Mouse (Mus musculus): ENCODE measurements at regions not wholly inside any gene's neighbourhood (a gene's known extent, or its start where the extent isn't known, plus 50 kb on each side); places are given as distances from the start of the nearest gene placed in this dataset.

- no peak for DNase-seq (ENCODE audit: low read depth)
Measured at GRCm38 (mm10) chr9:113299900-113300299, 408.2 kb downstream of the Pdcd6ip start.

DNA sequence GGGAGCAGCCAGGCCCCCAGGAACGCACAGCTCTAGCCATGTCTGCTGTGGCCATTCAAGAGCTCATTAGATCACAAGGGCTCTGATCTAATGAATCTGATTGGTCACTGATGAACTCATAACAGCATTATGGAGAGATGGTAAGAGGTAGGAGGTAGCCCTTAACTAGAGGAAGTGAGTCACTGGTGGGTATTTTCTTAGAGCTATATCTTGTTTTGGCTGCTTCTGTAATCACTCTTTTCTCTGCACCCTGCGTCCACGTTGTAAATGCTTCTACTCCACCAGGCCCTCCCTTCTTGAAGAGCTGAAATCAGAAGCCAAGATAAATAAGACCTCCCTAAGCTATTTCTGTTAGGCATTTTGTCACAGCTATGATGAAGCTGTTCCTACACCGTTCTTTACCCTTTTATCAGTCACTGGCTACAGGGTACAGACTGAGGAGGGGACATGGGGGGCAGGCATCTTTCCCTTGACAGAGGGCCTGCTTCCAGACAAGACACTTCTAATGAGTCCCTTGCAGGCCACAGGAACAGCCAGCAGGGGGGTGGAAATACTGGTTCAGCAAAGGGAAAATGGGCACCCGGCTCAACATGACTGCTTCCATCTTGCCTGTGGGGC is 412.1 kb downstream of the Pdcd6ip start:
- DNase-seq (ENCODE audit: low read depth): no peak

GRCm38 (mm10) chr9:113287397-113287796 is 420.7 kb downstream of the Pdcd6ip start:
- no peak for DNase-seq (ENCODE audit: low read depth)

DNA sequence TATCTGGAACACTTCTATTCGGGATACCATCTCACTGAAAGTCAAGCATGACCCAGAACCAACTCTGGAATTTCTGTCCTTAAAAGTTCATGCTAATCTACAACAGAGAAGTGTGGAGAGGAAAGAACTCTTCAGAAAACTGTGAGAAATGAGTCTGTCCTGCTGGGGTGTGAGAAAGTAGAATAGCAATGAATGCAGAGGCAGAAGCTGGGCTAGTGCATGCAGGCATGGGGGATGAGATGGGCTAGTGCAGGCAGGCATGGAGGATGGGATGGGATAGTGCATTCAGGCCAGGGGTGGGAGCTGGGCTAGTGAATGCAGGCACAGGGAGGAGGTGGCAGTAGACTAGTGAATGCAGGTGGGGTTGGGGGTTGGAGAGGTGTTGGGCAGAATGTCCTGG is 424.8 kb downstream of the Pdcd6ip start:
- DNase-seq (ENCODE audit: low read depth): no peak

DNA sequence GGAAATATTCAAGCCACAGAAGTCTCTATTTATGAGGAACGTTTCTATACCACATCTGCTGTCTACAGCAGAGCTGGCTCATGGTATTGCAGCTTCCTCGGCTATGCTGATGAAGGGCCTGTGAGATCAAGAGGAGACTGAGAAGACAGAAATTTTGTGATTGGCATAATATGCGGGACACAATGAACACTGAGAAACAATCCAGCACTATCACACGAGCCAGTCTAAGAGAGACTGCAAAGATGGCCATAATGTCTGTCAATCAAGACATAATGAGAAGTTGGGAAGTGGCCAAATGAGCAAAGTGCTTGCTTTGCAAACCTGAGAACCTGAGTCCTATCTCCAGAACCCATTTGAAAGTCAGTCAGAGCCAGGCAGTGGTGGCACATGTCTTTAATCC is 437.5 kb downstream of the Pdcd6ip start:
- DNase-seq (ENCODE audit: low read depth): no peak

- DNase-seq (ENCODE audit: low read depth): no peak
Measured at GRCm38 (mm10) chr9:113267696-113268095, 440.4 kb downstream of the Pdcd6ip start.

GRCm38 (mm10) chr9:113263636-113264035 is 444.4 kb downstream of the Pdcd6ip start:
- no peak for DNase-seq (ENCODE audit: low read depth)

- no peak for DNase-seq (ENCODE audit: low read depth)
Measured at GRCm38 (mm10) chr9:113260296-113260695, 447.8 kb downstream of the Pdcd6ip start.

DNA sequence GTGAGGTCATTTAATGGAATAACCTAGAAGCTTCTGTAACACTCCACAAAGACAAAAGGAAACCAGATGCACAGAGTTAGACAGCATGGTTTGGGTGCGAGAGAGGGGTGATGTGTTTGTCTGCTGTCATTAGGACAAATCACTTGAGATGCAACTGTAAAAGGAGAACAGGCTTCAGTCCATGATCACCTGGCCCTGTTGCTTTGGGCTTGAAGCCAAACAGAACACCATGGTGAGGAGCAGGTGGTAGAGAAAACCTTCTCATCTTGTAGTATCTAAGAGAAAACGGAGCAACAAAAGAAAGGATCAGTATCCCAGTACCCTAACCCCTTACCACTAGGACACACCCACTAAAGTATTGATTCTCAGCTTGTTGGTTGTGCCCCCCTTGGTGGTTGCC is 449.5 kb downstream of the Pdcd6ip start:
- DNase-seq (ENCODE audit: low read depth): no peak

DNA sequence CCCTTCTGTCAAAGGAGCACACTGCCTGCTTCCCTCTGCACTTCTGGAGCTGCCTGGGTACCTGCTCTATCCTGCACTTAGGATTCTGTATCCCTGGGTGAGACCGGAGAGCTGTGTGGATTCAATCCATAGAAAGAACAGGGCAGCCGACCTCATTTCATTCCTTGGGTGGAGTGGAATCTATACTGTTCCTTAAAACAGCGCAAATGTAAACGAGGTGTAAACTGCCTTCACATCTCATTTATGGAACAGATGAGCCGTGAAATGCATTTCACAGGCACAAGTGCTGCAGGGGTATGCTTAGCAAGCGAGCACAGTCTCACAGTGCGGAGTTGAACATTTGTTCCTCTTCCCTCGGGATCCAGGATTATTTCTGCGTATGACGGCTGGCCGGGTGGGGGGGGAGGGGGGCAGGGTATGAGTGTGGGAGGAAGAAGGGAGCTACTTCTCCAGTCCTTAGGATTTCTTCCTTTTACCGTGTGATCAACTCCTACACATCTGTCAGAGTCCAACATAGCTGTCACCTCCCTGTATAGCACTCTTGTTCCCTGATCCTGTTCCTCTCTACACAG is 459.3 kb downstream of the Pdcd6ip start:
- DNase-seq (ENCODE audit: low read depth): no peak

DNA sequence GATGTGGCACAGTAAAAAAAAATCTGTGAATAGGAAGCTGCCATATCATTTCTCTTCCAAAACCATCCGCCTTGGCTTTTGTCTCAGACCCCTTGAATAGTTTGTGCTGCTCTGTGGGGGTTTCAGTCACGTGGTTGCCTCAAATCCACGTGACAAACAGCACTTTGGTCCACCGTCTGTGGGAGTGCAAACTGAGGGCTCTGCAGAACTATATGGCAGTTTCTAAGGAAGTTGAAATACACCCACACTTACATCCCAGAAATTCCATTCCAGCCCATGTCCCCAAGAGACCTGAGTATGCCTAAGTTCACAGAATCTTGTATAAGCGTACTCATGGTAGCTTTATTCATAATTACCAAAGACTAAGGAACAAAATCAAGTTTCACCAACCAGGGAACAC is 460.1 kb downstream of the Pdcd6ip start:
- no peak for DNase-seq (ENCODE audit: low read depth)

- DNase-seq (ENCODE audit: low read depth): no peak
Measured at GRCm38 (mm10) chr9:113243870-113244269, 464.2 kb downstream of the Pdcd6ip start.

DNA sequence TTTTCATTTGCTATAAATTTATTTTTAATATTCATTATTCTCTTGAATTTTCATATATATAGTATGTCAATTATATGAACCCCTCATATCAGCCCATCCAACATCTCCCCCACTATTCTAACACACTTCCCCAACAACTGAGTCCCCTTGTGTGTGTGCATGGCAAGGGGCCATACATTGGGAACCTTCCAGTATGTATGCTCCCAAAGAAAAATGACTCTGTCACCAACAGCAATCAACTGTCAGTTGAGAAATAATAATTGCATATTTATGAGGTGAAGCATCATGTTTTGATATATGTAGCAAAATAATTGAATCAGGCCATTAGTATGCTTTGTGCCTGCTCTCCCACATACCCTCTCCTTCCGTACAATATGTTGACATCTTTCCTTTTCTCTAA is 474.7 kb downstream of the Pdcd6ip start:
- no peak for DNase-seq (ENCODE audit: low read depth)

DNA sequence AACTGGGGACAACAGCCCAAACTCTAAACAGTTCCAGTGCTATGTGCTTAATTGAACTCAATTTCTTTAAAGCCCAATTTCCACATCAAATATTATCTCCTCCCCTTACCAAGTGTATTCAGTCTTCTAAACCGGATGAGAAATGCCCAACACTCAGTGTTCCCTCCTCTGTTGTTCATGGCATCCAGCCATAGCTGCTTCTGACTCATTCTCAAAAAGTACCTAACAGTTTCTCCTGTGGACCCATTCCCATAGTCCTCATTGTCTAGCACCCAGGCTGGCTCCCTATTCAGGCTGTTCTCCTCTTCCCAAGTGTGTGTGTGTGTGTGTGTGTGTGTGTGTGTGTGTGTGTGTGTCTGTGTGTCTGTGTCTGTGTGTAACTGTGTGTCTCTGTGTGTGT is 478.7 kb downstream of the Pdcd6ip start:
- DNase-seq (ENCODE audit: low read depth): no peak

- no peak for DNase-seq (ENCODE audit: low read depth)
Measured at GRCm38 (mm10) chr9:113213930-113214329, 494.1 kb downstream of the Pdcd6ip start.

DNA sequence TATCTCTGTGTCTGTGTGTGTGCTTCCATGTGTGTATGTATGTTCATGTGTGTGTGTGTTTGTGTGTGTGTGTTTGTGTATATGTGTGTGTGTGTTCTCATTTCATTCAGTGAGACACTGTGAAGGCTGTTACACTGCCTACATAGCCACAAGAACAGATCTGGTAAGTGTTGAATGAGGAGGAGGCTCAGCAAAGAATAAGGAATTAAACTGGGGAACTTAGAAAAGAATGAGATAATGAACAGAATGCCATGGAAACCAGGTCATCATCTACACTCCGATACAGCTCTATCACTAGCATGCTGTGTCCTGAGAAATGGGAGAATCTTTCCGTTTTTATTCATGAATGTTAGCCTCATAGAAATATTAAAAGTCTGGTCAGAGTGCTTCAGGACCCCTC is 495.7 kb downstream of the Pdcd6ip start:
- DNase-seq (ENCODE audit: low read depth): no peak

- no peak for DNase-seq (ENCODE audit: low read depth)
Measured at GRCm38 (mm10) chr9:113208181-113208580, 499.9 kb downstream of the Pdcd6ip start.

GRCm38 (mm10) chr9:113199241-113199640 is 508.8 kb downstream of the Pdcd6ip start:
- DNase-seq (ENCODE audit: low read depth): no peak

GRCm38 (mm10) chr9:113195556-113195955 is 512.5 kb downstream of the Pdcd6ip start:
- no peak for DNase-seq (ENCODE audit: low read depth)

DNA sequence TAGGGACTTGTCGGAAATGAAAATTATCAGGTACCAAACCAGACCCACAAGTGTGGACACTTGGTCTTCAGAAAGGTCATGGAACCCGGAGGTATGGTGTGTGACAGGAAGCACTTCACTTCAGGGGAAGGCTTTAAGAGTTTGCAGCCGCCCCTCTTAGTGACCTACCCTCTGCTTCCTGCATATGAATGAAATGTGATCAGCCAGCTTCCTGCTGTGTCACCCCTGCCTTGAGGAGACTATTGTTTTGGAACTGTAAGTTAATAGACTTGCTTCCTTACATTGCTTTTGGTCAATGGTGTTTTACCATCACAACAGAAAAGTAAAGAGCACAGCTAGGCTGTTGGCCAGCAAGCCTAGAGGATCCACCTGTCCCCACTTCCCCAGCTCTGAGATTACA is 515.3 kb downstream of the Pdcd6ip start:
- DNase-seq (ENCODE audit: low read depth): no peak

DNA sequence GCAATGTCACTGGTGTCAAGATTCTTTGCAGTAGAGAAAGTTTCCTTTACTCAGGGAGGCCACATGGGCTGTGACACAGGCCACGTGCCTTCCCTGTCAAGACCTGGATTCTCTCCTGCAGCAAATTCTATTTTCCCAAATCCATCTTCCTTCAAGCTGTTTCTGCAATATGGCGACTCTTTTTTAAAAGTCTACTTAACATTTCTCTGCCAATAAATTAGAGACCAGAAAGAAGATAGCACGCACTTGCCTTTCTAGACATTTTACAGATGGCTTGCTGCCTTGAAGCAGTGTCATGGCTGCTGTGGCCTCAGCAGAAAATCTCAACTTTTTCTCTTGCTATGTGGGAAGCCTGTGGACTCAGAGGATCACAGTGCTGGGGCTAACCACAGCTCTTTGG is 516.9 kb downstream of the Pdcd6ip start:
- no peak for DNase-seq (ENCODE audit: low read depth)

- no peak for DNase-seq (ENCODE audit: low read depth)
Measured at GRCm38 (mm10) chr9:113181182-113181581, 526.9 kb downstream of the Pdcd6ip start.

GRCm38 (mm10) chr9:113177918-113178235 is 530.2 kb downstream of the Pdcd6ip start:
- no peak for DNase-seq (ENCODE audit: low read depth)

DNA sequence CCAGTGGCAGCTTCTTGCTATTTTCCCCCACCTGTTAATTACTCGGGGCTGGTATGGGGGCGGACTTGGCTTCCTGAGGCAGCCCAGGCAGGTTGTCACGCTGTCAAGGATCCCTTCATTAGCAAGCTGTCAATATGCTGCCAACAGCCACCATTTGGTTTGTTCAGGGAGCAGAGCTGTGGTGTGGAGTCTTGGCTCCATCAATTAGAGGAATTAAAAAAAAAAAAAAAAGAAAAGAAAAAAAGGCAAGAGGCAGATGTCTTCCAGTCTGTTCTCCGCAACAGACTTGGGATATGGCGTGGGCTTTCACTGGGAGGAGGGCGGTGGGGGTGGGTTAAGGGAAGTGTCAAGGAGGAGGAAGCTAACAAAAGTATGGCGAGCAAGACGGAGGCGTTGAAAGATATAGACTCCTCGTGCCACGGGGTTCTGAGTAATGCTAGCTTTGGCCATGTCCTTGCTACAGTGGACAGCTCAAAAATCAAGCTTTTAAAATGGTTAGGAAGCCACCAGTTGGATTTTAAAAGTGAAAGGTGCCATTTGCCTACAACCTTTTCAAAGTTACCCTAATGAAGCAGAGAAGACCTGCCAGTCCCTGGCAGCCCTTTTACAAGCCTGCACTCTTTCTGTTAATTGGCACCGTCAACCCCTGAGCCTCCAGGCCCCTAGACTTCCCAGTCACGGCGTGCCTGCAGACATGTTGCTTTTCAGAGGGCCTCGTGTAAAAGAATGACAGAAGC is 530.7 kb downstream of the Pdcd6ip start:
- DNase-seq (ENCODE audit: low read depth): no peak
